Mouse (Mus musculus) thymus, postnatal 14 days (tissue): Measurements from ENCODE around the gene Trim63.
"Not testable (repeated sequence)": the region's sequence is repeated elsewhere in the genome, so short reads cannot be mapped to it uniquely, and the experiment has no call there.

Source experiments
- DNase-seq: peaks from one replicate; pipeline ENCODE4 v3.0.0; 2021

The Trim63 gene

DNA sequence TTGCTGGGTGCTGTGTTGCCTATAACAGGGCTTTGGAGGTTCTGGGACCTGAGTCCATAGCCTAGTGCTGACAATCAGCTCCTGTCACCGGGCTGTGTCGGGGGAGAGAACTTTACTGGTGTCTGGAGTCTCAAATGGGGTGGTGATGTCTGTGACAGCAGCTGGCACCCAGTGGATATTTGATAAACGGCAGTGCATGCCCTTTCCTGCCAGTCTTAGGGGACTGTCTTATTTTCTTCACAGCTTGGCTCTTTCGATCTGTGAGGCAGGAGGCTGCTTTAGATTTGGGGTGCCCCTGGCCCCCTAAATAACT, 15.5 kb upstream of the Trim63 start:
- no peak for DNase-seq

DNA sequence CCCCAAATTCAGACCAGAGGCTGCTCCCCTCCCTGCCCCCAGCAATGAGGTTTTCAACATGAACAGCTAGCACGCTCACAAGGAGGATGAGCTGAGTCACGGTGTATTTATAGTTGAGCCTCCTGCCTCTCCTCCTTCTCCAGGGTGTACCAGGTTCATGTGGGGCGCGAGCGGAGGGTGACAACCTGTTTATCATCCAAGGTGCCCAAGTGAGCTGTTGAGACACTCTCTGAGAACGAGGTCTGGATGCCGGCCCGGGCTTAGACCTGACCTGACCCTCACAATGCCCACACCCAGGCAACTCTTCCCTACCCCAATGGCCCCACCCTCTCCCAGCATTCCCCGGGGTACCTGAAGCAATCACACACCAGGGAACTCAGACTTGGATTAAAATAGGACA, 14.6 kb upstream of the Trim63 start:
- DNase-seq: no peak

DNA sequence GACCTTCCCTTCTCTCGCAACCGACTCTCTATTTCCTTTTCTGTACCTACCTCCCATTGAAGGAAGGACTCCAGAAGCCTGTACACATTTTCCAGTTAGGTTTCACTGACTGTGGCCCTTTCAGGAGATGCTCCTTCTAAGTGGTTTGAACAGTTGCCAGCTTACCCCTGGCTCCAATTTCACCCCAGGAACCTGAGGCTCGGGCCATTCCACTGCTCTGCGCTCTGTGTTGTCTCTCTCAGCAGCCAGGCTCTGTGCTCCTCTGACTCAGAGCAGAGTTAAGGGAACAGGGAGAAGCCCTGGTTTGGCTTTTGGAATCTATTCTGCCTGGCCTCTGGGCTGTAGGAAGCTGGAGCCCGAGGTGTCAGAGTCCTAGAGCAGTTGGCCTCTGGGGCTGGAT, 12.8 kb upstream of the Trim63 start:
- no peak for DNase-seq

DNA sequence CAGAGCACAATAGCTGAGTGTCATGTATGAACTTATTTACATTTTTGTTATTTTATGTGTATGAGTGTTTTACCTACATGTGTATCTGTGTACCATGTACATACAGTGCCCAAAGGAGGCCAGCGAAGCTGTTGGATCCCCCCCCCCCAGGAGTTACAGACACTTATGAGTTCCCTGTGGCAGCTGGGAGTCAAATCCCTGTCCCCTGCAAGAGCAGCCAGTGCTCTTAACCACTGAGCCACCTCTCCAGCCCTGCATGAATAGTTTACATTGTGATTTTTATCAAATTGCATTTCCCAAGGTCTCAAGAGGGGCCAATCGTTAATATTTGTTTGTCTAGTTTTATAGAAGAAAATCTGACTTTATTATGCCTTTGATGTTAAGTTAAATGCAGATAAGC, 8.0 kb upstream of the Trim63 start:
- no peak for DNase-seq

DNA sequence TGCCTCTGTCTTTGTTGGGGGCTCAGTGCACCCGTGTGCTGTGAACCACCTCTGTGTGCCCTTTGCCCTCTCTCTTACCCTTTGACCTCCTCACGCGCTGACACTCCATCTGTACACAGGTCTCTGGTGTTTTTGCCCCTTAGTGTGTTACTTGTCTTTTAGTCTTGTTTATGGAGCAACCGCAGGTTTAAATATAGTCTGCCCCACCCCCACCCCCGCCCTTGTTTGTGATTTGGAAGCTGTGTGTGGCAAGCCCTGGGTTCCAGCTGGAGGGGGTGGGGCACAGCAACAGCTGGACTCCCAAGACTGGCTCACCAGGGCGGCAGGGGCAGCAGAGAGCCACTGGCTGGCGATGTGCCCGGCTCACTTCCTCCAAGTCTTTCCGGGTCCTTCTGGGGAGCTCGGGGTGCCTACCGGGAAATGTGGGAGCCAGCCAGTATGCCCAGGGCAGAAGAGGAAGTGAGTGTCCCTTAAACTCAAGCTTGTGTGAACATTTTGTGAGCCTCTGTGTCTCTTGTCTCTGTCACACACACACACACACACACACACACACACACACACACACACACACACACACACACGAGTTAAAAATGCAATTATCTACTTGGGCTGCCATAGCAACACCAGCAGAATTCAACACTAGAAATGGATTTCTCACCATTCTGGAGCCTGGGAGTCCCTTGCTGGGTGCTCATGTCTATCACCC, 7.4 kb upstream of the Trim63 start:
- DNase-seq: peak; percentile 33

DNA sequence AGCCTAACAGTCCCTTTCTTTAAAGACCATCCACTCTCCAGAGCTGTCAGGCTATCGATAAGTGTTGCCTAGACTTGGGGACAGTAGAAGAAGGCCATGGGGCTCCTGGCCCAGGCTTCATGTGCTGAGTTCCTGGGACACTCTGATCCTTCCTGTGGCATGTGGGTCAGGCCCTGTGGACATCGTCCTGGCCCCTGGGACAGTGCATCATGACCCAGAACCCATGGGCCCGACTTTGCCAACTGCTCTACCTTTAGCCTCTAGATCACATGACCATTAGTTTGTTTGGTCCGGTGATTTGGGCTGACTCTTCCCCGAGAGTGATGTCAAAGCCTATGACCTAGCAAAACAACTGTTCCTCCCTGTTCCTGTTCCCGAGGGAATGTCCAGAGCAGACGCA, 4.8 kb upstream of the Trim63 start:
- no peak for DNase-seq

DNA sequence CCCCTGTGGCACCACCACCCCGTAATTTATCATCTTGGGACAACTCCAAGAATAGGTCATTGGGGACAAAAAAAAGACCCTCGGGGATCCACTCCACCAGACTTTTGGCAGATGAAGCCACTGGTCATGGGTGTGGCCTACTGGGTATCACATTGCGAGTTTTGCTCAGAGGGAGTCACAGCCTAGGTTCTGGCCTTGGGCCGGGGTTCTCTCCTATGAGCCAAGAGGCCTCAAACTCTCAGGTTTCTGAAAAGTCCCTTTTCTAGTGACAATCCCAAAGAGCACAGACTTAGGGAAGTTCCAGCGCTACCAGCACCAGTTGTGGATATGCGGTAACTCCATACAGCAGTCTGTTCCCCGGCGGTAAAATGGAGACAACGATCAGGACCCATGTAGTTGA, 4.3 kb upstream of the Trim63 start:
- DNase-seq: no peak

DNA sequence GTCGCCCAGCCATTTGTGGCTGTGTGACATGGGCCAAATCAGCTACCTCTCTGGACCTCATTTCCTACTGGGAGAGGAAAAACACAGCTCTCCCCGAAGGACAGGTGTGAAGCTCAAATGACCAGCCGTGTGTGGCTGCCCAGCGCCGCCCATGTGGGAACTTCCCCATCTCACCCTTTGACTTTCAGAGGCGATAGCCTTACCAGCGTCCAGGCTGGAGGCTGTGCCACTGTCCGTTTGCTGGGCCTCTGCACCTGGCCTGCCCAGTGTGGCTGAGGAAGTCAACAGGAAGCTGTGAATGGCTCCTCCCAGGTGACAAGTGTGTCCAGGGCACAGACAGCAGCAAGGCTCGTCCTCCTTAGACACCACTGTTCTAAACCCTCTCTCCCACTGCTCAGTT, 3.1 kb upstream of the Trim63 start:
- no peak for DNase-seq

DNA sequence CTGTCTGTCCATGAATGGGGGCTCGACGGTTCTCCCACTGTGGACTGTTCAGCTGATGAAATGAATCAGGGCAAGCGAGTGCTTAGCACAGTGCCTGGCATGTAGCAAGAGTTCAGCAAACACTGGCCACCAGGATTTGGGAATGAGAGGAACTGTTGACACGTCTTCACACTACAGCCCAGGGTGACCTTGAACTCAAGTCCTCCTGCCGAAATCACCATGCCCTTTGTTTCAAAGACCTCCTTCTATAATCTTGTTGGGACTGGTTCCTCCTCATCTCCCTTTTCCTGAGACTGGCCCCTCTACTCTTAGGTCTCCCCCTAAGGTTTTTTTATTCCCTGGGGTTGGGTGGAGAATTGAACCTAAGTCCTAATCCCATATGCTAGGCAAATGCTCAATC, 2.6 kb upstream of the Trim63 start:
- no peak for DNase-seq

DNA sequence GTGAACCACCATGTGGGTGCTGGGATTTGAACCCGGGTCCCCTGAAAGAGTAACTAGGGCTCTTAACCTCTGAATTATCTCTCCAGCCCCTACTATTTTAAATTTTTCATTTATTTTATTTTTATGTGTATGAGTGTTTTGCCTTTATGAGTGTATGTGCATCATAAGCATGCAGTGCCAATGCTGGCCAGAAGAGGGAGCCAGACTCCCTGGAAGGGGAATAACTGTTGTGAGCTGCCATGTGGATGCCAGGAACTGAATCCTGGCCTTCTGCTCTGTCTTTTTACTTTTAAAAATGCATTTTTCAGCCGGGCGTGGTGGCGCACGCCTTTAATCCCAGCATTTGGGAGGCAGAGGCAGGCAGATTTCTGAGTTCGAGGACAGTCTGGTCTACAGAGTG, 2.0 kb upstream of the Trim63 start:
- no peak for DNase-seq

DNA sequence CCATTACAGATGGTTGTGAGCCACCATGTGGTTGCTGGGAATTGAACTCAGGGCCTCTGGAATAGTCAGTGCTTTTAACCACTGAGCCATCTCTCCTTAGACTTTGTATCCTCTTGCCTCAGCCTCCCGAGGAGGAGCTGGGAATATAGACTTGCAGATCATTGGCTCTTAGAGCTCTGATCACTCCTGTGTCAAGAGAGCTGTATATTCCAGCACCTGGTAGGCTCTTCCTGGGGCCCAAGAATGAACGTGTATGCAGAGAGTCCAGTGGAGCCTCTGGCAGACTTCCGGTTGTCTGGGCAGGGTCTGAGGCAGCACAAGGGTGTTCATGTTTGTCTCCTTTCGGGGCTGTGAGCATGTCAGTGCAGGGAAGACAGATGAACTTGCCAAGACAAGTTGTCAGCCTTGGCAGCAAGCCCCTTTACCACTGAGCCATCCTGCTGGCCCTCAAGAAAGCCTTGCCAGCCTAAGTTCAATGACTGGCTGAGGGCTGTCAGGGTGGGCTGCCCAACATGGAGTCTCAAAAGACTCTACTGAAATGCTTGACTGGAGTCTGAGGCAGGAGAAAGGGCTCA, 752 bp upstream of the Trim63 start:
- no peak for DNase-seq

DNA sequence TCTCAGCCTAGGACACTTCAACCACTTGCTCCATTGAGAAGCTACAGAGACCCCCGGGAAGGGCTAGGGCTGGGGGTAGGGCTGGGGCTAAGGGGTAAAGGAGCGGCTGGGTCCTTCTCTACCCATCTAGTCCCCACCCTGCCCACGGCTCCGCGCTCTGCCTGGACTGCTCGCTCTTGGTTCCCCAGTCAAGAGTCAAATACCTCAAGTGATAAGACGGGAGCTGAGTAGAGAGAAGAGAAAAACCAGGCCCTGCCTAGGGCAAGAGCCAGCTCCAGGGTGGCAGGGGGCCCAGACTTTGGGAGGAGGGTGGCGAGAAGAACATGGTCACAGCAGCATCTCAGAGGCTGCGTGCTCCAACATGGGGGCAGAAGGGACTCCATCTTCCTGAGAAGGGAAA, 550 bp downstream of the Trim63 start:
- DNase-seq: no peak

DNA sequence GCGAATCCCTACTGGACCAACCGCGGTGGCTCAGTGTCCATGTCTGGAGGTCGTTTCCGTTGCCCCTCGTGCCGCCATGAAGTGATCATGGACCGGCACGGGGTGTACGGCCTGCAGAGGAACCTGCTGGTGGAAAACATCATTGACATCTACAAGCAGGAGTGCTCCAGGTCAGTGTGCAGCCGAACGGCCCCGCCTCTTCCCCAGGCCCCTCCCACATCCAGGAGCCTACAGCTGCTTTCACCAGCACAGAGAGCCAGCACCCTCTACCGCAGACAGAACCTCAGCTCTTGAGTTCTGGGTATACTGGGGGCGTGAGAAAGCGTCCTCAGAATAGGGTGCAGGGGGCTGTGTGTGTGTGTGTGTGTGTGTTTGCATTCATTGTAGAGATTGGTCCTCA, 1.5 kb downstream of the Trim63 start:
- DNase-seq: peak; percentile 37

DNA sequence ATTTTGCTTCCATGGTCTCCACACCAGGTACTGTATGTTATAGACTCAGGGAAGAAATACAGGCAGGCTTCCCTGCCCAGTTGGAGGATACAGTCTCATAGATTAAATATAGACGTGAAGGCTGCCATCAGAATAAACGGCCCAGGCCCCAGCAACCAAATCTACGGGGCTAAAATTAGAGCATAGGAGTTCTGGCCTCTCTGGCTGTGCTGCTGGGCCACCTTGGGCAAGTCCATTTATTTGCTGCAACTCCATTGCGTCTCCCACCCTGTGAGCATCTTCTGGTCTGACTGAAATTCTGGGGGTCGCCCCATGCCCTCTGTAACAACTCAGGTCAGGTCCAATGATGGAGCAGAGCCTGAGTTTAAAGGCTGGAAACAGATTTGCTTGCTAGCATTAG, 4.2 kb downstream of the Trim63 start:
- no peak for DNase-seq

DNA sequence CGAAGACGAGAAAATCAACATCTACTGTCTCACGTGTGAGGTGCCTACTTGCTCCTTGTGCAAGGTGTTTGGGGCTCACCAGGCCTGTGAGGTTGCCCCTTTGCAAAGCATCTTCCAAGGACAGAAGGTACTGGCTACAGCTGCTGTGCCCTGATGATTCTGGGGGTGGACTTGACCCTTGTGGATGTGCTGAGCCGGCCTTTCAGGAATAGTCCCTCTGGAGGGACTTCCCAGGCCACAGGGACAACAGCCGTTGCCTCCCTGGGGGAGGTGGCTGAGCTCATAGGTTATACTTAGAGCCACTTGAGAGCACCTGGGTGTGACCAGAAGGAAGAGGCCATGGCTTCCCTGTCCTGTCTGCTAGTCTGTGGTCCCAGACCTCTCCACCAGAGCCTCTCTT, 4.8 kb downstream of the Trim63 start:
- DNase-seq: no peak

DNA sequence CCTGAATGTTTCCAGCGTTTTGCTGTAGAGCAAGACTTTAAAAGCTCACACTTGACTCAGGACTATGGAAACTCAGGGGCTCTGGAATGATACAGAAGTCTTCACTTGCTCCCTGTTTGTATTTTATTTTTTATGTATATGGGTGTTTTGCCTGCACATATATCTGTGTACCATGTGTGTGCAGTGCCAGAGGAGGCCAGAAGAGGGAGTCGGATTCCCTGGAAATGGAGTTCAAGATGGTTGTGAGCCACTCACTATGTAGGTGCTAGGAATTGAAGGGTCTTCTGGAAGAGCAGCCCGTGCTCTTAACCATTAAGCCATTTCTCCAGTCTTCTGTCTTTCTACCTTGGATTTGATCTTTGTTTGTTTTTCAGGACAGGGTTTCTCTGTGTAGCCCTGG, 6.6 kb downstream of the Trim63 start:
- DNase-seq: no peak

DNA sequence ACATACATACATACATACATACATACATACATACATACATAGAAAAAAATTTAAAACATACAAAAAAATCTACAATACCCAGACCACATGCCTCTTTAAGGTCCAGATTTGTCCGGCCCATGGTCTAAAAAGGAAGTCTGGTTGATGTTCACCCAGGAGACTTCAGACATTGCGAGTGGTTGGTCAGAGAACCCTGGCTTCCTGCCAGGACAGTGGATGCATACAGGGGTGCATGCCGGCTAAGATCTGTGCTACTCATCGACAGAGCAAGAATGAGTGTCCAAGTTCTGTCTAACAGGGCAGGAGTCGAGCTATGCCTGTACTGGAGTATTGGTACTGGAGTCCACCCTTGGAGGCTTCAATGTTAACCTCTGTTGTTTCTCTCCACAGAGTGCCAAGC, 9.7 kb downstream of the Trim63 start:
- no peak for DNase-seq

DNA sequence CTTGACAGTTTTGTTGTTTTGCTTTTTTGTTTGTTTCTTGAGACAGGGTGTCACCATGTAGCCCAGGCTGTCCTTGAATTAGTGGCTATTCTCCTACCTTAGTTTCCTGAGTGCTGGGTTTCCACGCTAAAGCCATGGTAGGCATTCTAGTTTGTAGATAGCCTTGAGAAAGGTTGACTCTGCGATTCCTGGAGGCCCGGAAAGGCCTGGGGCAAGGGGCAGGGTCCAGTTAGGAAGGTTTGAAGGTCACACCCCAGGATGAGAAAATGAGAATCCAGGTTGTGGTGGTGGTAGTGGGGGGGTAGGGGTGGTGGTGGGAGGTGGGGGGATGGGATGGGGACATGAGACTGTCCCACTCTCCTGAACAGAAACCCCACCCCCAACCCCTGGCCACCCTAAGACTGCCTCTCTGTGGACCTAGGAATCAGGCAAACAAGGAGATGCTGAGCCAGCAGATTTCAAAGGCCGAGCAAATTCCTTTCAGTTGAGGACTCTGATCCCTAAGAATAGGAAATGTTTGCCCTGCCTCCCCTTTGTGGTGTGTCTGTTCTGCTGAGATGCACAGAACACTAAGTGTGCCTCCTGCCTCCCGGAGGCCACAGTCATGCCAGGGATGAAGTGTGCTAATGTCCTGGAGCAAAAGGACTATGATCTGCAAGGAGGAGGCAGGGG, 12.1 kb downstream of the Trim63 start:
- no peak for DNase-seq

DNA sequence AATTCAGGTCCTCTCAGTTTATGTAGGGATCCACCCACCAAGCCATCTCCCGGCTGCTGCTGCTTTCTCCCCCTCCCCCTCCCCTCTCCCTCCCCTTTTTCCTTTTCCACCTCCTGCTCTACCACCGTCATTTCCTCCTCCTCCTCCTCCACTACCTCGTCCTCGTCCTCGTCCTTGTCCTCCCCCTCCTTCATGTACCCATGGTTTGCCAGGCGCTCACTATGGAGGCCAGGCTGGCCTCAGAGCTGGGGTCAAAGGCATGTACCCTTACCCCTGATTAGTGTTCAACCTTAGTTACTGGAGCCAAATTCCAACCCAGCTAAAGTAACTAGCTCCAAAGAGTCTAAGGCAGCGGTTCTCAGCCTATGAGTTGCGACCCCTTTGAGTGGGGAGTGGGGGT, 13.2 kb downstream of the Trim63 start:
- DNase-seq: no peak

DNA sequence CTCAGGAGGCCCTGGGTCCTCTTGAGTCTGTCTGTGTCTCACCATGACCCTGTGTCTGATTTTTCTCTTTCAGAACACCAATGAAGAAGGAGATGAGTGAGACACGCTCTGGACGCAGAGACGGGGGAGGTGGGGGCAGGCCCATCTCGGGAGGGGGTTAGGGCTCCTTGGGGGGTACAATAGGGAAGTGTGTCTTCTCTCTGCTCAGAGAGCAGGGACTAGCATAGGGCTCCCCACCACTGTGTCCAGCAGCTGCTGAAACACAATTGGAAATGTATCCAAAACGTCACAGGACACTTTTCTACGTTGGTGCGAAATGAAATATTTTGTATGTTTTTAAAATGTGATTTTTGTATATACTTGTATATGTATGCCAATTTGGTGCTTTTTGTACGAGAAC, 13.9 kb downstream of the Trim63 start:
- DNase-seq: no peak

DNA sequence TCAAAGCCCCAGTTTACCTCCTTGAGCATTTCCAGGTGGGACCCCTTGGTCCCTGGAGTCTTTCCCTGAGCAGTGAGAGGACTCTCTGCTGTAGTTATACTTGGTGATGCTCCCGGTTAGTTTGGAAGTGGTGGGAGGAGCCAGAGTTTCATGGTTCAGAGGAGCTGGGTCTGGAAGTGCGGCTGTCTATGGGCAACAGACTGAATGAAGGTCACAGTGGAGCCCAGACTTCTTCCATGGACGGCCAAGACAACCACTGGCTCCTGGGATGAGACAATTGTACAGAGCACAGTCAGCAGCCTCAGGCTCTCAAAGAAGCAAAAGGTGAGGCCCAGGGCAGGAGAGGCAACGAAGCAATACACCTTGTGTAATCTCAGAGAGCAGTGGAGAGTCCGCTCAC, 15.4 kb downstream of the Trim63 start:
- no peak for DNase-seq

DNA sequence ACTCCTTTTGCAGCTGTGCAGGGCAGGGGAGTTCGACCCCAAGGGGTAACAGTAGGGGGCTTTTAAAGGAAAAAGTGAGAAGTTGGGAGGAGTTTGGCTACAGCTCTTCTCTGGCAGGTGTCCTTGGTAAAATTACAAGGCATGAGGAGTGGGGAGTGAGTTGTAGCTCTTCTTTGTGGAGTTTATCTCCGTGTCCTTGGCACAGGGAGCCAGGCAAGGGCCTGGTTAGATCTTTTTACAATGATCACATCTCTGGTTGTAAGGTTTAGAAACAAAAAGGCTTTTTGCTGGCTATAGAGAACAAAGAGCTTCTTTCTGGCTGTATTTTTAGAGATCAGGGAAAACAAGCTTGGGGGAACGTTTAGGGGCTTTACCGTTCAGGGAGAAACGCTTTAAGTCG, 26.3 kb downstream of the Trim63 start:
- not testable (repeated sequence) for DNase-seq

DNA sequence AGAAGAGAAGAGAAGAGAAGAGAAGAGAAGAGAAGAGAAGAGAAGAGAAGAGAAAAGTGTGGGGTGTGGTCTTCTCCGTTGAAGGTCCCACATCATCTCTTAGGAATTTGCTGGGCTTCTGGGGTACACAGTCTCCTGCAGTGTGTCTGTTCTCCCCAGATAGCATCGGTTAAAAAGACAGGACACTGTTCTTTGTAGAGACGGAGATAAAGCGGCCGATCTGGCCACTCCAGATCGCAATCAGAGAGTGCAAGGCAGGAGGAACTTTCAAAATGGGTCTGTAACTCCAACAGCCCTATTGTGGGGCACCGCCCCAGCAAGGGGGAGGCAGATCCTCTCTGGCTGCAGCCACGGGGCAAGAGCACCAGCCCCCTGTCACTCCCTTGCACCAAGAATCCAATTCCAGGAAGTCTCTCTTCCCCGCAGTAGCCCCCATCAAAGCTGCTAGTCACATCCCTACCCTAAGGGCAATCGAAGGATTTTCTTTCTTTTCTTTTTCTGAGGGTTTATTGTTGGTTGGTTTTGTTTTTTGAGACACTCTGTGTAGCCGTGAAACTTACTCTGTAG, 27.4 kb downstream of the Trim63 start:
- DNase-seq: no peak
